Mouse (Mus musculus): ENCODE data around the gene Pth1r.
"Not testable (repeated sequence)": the region's sequence is repeated elsewhere in the genome, so short reads cannot be mapped to it uniquely, and the experiment has no call there.

Gene Pth1r

GRCm38 (mm10) chr9:110713389-110713788, 33.6 kb downstream of the Pth1r start:
- DNase-seq (ENCODE audit: low spot score): no peak

- no peak for DNase-seq (ENCODE audit: low spot score)
Observed at GRCm38 (mm10) chr9:110712545-110712944, 34.4 kb downstream of the Pth1r start.

DNA sequence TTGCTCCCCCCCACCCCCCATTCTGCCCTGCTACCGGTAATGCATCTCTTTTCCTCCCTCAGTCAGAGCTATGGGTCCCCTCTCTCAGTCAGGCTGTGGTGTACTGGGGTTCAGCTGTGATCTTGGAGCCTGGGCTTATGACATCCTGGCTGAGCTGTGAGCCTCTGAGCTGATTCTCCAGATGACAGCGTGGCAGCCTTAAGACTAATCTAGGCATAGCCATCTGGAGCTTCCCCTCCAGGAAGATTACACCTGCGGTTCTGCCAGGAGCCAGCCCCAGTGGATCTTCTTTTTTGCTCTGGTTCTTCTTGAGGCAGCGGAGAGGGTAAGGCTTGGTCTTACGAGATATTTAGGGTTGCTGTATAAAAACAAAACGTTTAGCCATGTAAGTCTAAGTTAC, 34.9 kb downstream of the Pth1r start:
- no peak for DNase-seq (ENCODE audit: low spot score)

DNA sequence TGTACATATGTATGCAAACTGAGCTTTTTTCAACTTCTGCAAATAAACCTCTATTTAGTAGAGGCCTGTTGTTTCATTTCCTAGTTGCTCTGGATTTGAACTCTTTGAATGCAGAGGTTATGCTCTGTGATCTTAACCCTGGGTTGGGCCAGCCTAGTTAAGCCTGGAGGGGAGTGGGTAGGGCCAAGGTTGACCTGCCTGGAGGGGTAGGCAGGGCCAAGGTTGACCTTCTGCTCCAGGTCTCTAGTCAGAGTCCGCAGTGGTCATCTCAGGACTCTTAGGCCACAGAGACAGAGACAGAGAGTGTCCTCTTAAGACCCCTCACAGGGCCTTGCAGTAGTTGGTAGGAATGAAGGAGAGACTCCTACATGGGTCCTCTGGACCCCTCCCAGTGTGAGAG, 35.4 kb downstream of the Pth1r start:
- no peak for DNase-seq (ENCODE audit: low spot score)

DNA sequence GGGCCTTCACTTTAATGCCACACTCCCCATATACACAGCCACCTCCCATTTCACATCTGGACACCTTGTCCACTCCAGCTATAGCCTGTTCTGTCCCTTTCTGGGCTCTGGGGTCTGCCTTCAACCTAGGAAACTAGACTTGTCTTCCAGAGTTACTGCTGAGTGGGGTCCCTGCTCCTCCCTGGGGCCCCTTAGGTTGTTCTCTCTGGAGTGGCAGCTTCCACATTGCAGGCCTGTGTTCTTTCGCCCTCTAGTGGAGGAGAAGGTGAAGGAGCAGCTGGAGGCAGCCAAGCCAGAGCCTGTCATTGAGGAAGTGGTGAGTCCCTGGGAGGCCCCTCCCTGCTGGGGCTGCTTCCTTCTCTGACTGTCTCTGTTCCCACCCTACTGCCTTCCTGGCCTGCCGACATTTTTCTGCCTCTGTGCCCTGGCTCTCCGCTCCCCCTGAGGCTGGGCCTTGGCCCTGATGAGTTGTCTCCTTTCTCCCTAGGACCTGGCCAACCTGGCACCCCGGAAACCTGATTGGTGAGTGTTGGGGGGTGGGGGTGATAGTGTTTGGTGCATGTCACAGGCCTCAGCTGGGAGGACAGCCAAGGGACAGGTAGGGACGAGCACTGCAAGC, 37.2 kb downstream of the Pth1r start:
- DNase-seq (ENCODE audit: low spot score): peak; percentile 73

GRCm38 (mm10) chr9:110706784-110707183, 40.2 kb downstream of the Pth1r start:
- DNase-seq (ENCODE audit: low spot score): no peak

DNA sequence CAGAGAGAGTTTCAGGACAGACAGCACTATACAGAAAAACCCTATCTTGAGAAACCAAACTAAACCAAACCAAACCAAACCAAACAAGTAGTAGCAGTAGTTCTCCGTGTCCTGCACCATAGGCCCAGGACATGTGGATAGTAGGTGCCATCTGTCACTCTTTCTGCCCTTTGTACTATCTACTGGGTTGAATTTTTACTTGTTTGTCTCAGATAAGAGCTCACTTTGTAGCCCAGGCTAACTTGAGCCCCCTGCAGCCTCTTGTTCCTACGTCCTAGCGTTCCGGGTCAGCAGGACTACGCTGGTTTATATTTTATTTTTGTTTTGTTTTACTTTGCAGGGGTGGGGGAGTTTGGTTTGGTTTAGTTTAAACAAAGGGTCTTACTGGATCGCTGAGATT, 43.0 kb downstream of the Pth1r start:
- DNase-seq (ENCODE audit: low spot score): no peak

GRCm38 (mm10) chr9:110702848-110703247, 44.1 kb downstream of the Pth1r start:
- DNase-seq (ENCODE audit: low spot score): no peak

- DNase-seq (ENCODE audit: low spot score): no peak
Observed at GRCm38 (mm10) chr9:110701114-110702032, 45.6 kb downstream of the Pth1r start.

DNA sequence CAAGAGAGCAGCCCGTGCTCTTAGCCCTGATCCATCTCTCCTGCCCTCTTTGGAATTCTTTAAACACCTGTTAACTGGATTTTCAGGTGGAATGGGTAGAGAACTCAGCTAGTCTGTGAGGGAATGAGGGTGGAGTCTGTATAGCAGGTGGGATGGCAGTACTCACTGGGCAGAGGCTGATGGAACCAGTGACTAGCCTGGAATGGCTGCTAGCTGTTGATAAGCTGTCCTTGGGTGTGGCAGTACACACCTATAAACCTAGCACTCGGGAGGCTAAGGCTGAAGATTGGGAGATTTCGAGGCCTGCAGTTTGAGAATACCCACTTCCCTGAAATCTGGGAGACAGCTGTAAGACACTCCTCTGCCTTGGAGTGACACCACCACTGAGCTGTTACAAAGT, 47.4 kb downstream of the Pth1r start:
- no peak for DNase-seq (ENCODE audit: low spot score)

DNA sequence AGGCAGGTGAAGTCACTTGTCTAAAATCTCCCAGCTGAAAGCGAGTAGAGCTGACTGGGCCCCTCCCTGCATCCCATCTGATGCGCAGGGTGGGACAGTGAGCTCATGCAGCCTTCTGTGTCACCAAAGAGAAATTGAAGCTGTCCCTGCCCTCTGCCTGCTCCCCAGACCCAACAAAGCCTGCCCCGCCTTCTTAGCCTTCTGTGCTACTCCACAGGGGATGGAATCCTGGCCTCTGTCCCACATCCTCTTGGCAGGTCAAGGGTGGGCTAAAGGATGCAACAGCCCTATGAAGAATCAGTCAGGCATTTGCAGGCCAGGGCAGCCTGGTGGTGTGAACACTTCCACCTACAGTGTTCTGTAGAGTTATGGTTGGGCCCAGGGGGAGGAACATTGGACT, 49.5 kb downstream of the Pth1r start:
- DNase-seq (ENCODE audit: low spot score): no peak

GRCm38 (mm10) chr9:110696427-110696826, 50.5 kb downstream of the Pth1r start:
- no peak for DNase-seq (ENCODE audit: low spot score)

- no peak for DNase-seq (ENCODE audit: low spot score)
Observed at GRCm38 (mm10) chr9:110695165-110695755, 51.7 kb downstream of the Pth1r start.

DNA sequence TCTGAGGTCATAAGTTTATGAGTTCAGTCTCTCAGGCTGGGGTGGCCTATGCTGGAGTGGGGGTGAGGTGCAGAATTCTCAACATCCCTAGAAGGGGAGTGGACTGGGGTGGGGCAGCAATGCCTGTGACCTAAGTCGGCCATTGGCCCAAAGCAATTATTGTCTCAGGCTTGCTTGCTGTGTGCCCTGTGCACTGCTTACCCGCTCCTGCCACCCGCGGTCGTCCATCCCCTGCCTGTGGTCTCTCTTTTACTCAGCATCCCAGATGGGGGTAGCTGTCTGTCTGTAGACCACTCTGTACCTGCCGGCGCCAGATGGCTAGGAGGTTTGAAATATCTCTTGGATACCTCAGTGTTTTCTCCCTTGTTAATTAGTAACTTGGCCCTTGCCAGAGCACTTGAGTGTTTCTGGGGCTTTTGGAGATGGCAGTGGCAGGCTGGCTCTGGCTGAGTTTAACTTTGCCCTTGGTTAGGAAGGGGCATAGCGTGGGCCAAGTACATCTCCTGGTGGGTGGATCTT, 57.6 kb downstream of the Pth1r start:
- DNase-seq (ENCODE audit: low spot score): no peak

DNA sequence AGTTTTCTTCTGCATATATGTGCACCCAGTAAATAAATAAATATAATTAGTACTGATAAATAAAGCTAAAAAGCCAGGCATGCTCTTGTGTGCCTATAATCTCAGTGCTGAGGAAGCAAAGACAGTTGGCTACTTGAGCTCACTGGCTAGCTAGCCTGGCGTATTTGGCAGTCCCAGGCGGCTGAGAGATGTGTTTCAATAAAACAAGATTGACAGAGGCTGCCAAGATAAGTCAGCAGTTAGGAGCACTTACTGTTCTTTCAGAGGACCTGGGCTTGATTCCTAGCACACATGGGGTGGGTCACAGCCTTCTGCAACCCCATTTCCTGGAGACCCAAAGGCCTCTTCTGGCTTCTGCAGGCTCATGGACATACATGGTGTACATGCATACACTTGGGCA, 59.1 kb downstream of the Pth1r start:
- no peak for DNase-seq (ENCODE audit: low spot score)

DNA sequence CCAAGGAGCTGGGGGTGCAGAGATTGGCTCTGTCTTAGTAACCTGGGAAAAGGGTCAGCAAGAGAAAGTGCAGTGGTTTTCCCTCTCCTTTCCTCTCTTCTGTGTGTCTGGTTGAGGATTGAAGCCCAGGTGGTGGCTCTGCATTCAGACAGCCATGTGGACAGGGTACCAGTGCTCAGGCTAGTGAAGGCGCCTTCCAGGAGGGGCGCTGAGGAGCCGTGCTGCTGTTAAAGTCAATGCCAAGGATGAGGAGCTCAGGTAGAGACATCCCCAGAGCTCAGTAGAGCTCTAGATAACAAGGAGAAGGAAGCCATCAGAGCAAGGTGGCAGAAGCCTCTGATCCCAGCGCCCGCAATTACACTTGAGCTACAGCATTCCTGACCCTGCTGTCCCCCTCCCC, 59.9 kb downstream of the Pth1r start:
- DNase-seq (ENCODE audit: low spot score): no peak

- DNase-seq (ENCODE audit: low spot score): no peak
Observed at GRCm38 (mm10) chr9:110686472-110686871, 60.5 kb downstream of the Pth1r start.

DNA sequence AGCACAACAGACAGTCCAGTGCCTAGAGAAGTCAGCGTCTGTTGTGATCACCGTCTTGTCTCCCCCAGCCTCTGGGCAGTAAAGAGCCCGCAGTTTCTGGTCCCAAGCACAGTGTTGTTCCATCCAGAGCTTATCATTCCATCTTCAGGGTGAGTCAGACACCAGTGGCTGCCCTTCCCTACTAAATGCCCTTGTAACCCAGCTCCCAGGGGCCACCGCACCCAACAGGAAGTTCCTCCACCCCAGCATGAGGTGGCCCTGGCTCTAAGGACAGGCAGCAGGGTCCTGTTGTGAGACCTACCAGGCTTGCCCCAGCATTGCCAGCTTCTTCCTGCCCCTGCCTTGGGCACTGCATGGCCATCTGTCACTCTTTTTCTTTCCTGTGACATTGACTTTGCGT, 61.4 kb downstream of the Pth1r start:
- DNase-seq (ENCODE audit: low spot score): no peak

DNA sequence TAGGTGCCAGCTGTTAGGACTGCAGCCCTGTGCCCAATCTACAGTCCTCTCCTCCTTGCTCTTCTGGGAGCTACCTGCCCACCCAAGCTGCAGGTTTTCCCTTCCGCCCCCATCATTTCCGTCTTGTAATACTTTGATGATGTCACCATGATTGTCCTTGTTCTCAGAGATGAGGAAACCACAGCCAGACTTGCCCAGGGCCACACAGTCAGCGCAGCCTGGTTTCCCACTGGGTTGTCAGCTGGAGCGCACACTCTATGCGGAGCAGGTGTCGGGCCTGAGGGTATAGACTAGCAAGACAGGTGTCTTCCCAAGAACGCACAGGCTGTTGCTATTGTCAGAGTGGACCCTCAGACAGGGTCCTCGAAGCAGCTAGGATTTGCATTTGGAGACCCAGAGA, 61.8 kb downstream of the Pth1r start:
- DNase-seq (ENCODE audit: low spot score): no peak

GRCm38 (mm10) chr9:110684100-110684831, 62.7 kb downstream of the Pth1r start:
- peak; percentile 88 for DNase-seq (ENCODE audit: low spot score)

GRCm38 (mm10) chr9:110683574-110684099, 63.3 kb downstream of the Pth1r start:
- DNase-seq (ENCODE audit: low spot score): no peak

- DNase-seq (ENCODE audit: low spot score): not testable (repeated sequence)
Observed at GRCm38 (mm10) chr9:110682697-110683096, 64.2 kb downstream of the Pth1r start.

Measured in testis, postnatal 10 days (tissue).